In genomic region chr4:142947673-142948072, GRCm38 (mm10) we compare ENCODE assay signal across 21 mouse cellular contexts.
DNase-seq lines count a peak whose midpoint lies in the region; ATAC-seq lines count a peak whose summit lies in the region.
"Had no signal": no experiment of that assay in that cellular context is flagged by ENCODE, and none has a peak within 500 bp of the region (broad histone marks: within the 10 kb centered on the region; RNA-seq: fewer than 3 reads in every experiment).

No protein-coding gene starts in this region.

- peaks cover 4% of the 10 kb centered on the region; the same call in 1 of the 2 replicates for H3K27me3 ChIP-seq in forebrain, embryonic 13.5 days
- H3K27me3 ChIP-seq in forebrain, embryonic 12.5 days, result 0 out of 2 replicates have a peak, but pooled peaks cover 8% of the 10 kb centered on the region
- no peaks in the 10 kb centered on the region for H3K27me3 ChIP-seq in midbrain, embryonic 16.5 days (ENCODE audit: control insufficient read depth, insufficient read depth, low read depth, low read length)
- H3K27me3 ChIP-seq: neural tube, embryonic 15.5 days had no signal

- H3K9me3 ChIP-seq in forebrain, embryonic 13.5 days (replicated peaks), result no peaks in the 10 kb centered on the region
- H3K9me3 ChIP-seq in forebrain, embryonic 12.5 days, result no peaks in the 10 kb centered on the region
- H3K9me3 ChIP-seq in midbrain, embryonic 16.5 days (replicated peaks; ENCODE audit: control insufficient read depth, low read length, poor library complexity, severe bottlenecking), result no peaks in the 10 kb centered on the region
- H3K9me3 ChIP-seq: limb, embryonic 12.5 days; neural tube, embryonic 15.5 days had no signal

- DNase-seq in kidney, postnatal 10 days, result peak; percentile 11
- no peak for DNase-seq in kidney, adult 9 months
- peak; percentile 56 for DNase-seq in retina, postnatal 1 day
- DNase-seq in retina, embryonic 14.5 days (ENCODE audit: low spot score), result no peak
- no peak for DNase-seq in embryo, embryonic 10 days (ENCODE audit: low spot score)
- DNase-seq: adrenal gland, postnatal 36 days; cerebellum, adult 18-20 months; gastrocnemius, postnatal 25 days; heart, postnatal 4 days; kidney, adult 18-20 months; liver, postnatal 0 days; lung, postnatal 14 days; right cerebral cortex, postnatal 25 days had no signal

- ATAC-seq in forebrain, embryonic 13.5 days, result 0 out of 2 replicates have a peak, but pooled peaks have one; percentile 24
- ATAC-seq in forebrain, embryonic 12.5 days (ENCODE audit: low FRiP score), result no peak
- ATAC-seq in midbrain, embryonic 16.5 days, result no peak
- ATAC-seq: inflammation-experienced regulatory T-cells, adult 6 months; liver, postnatal 0 days had no signal

- WGBS in forebrain, embryonic 13.5 days, result 36% methylated on average over 6 of the region's 6 CpGs
- 54% methylated on average over 6 of the region's 6 CpGs for WGBS in forebrain, embryonic 12.5 days
- 32% methylated on average over 6 of the region's 6 CpGs for WGBS in midbrain, embryonic 16.5 days

- H3K9ac ChIP-seq in forebrain, embryonic 13.5 days, result no peak overlapping the region
- no peak overlapping the region for H3K9ac ChIP-seq in forebrain, embryonic 12.5 days
- no peak overlapping the region for H3K9ac ChIP-seq in midbrain, embryonic 16.5 days (ENCODE audit: low read depth, low read length)
- H3K9ac ChIP-seq: limb, embryonic 12.5 days; liver, postnatal 0 days; neural tube, embryonic 15.5 days had no signal

- H3K36me3 ChIP-seq in forebrain, embryonic 13.5 days (ENCODE audit: poor library complexity, severe bottlenecking), result no peaks in the 10 kb centered on the region
- H3K36me3 ChIP-seq in forebrain, embryonic 12.5 days (replicated peaks), result no peaks in the 10 kb centered on the region
- no peaks in the 10 kb centered on the region for H3K36me3 ChIP-seq in midbrain, embryonic 16.5 days (ENCODE audit: control insufficient read depth, insufficient read depth, low read length)
- H3K36me3 ChIP-seq: limb, embryonic 12.5 days; neural tube, embryonic 15.5 days had no signal

- no peak overlapping the region for H3K4me3 ChIP-seq in forebrain, embryonic 13.5 days
- H3K4me3 ChIP-seq in forebrain, embryonic 12.5 days (replicated peaks), result no peak overlapping the region
- H3K4me3 ChIP-seq in midbrain, embryonic 16.5 days (ENCODE audit: low read depth, low read length), result no peak overlapping the region
- H3K4me3 ChIP-seq: limb, embryonic 12.5 days; neural tube, embryonic 15.5 days had no signal

- H3K4me1 ChIP-seq in forebrain, embryonic 13.5 days, result peaks cover 19% of the 10 kb centered on the region
- peaks cover 13% of the 10 kb centered on the region for H3K4me1 ChIP-seq in forebrain, embryonic 12.5 days
- peaks cover 9% of the 10 kb centered on the region for H3K4me1 ChIP-seq in midbrain, embryonic 16.5 days (ENCODE audit: control insufficient read depth, insufficient read depth, low read length)
- H3K4me1 ChIP-seq: limb, embryonic 12.5 days had no signal

- H3K4me2 ChIP-seq in forebrain, embryonic 13.5 days, result no peak overlapping the region
- H3K4me2 ChIP-seq in forebrain, embryonic 12.5 days, result no peak overlapping the region
- no peak overlapping the region for H3K4me2 ChIP-seq in midbrain, embryonic 16.5 days (ENCODE audit: low read length)
- H3K4me2 ChIP-seq: limb, embryonic 12.5 days; liver, embryonic 11.5 days; neural tube, embryonic 15.5 days had no signal

- H3K27ac ChIP-seq in forebrain, embryonic 13.5 days, result peak overlapping the region; percentile 19; the same call in 1 of the 2 replicates
- no peak overlapping the region for H3K27ac ChIP-seq in forebrain, embryonic 12.5 days
- H3K27ac ChIP-seq in midbrain, embryonic 16.5 days (ENCODE audit: low read length), result peak overlapping the region; percentile 57; the same call in 1 of the 2 replicates
- H3K27ac ChIP-seq: kidney, postnatal 0 days; limb, embryonic 12.5 days; neural tube, embryonic 15.5 days had no signal

Comparison
In these comparisons a context has a peak if more than half of its experiments do, and no peak if none do; other contexts are left out.
1. DNase-seq: peak in kidney, postnatal 10 days (single experiment) and retina, postnatal 1 day (single experiment); none in kidney, adult 9 months (single experiment), retina, embryonic 14.5 days (single experiment) and embryo, embryonic 10 days (single experiment).